Mouse (Mus musculus): ENCODE results near the gene Rangrf.
"Not testable (repeated sequence)": the region's sequence is repeated elsewhere in the genome, so short reads cannot be mapped to it uniquely, and the experiment has no call there.

DNA sequence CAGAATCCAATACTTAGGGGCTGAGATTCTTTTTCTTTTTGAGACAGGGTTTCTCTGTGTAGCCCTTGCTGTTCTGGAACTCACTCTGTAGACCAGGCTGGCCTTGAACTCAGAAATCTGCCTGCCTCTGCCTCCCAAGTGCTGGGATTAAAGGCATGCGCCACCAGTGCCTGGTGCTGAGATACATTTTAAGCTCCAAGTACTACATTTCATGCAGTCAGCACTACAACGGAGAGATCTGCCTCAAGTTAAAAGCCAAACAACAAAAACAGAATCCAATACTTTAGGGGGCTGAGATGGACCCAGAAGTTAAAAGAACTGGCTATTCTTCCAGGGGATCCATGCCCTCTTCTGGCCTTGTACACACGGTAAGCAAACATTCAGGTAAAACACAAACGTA, 27.8 kb upstream of the Rangrf start:
- TF ChIP-seq CTCF, EP300 (IDR thresholded peaks at IDR 0.05; ENCODE audit: low read depth): not testable (repeated sequence)
